Mouse (Mus musculus): ENCODE measurements at regions not wholly inside any gene's neighbourhood (a gene's known extent, or its start where the extent isn't known, plus 50 kb on each side); places are given as distances from the start of the nearest gene placed in this dataset.

- TF ChIP-seq CTCF (IDR thresholded peaks at IDR 0.05) (no peak), EP300 (IDR thresholded peaks at IDR 0.05; ENCODE audit: insufficient read depth, low read depth, low read length) (no peak)
These were observed 153.9 kb upstream of the Rag2 start for GRCm38 (mm10) chr2:101470569-101471100.
